Mouse (Mus musculus) ES-Bruce4 (cell line): ENCODE measurements around the gene Rgs3.

Experiments used
- CTCF ChIP-seq: IDR thresholded peaks from one replicate; pipeline ENCODE4 v1.8.1; 2011; ENCODE audit warnings: low read depth, low read length
- EP300 ChIP-seq: IDR thresholded peaks from 2 replicates; pipeline ENCODE4 v1.6.1; 2011; ENCODE audit warnings: low read depth, low read length; ENCODE audit not compliant: insufficient read depth
- POLR2A ChIP-seq: IDR thresholded peaks from one replicate; pipeline ENCODE4 v1.8.1; 2011; ENCODE audit warnings: low read length; ENCODE audit not compliant: insufficient read depth

GRCm38 (mm10) chr4:62624679-62625450 lies 65.2 kb downstream of the Rgs3 start:
- no peak for TF ChIP-seq POLR2A
- TF ChIP-seq CTCF: no peak
- TF ChIP-seq EP300: no peak
